Mouse (Mus musculus): ENCODE results near the gene Grip2. TPM values are rescaled to one million over a fixed set of nuclear protein-coding genes. Genes with fewer than 3 reads are reported as not detected.

The Grip2 gene
- total and polyA plus RNA-seq, 3 experiments = 8.5 to 25.2 (median 12.4) TPM

- Histone ChIP-seq H3K79me2 (replicated peaks; ENCODE audit: control insufficient read depth, insufficient read depth, low read length) (no peaks in the 10 kb centered on the region), H3K27ac (peak overlapping the region; percentile 43; the same call in 1 of the 2 replicates), H3K9ac (ENCODE audit: low read depth, low read length) (no peak overlapping the region), H3K4me1 (ENCODE audit: control insufficient read depth, insufficient read depth, low read length) (peaks cover 25% of the 10 kb centered on the region), H3K36me3 (ENCODE audit: control insufficient read depth, insufficient read depth, low read length) (peaks cover 20% of the 10 kb centered on the region), H3K4me3 (no peak overlapping the region), H3K27me3 (ENCODE audit: control insufficient read depth, insufficient read depth, low read length) (no peaks in the 10 kb centered on the region)
- WGBS = 62% methylated on average over 5 of the region's 5 CpGs
- intact Hi-C loops (cut with DNase I) = no loop called here
- TF ChIP-seq CTCF (IDR thresholded peaks at IDR 0.05) (no peak), EP300 (IDR thresholded peaks at IDR 0.05; ENCODE audit: insufficient read depth, low read depth, low read length) (no peak), POLR2A (IDR thresholded peaks at IDR 0.05; ENCODE audit: insufficient read depth, low read depth, low read length) (no peak)
- peak in 1 of 2 experiments; percentile 23 for DNase-seq
These were observed 113.6 kb downstream of the Grip2 start for GRCm38 (mm10) chr6:91713370-91713896.

- Histone ChIP-seq H3K27ac (peak overlapping the region; percentile 43), H3K4me3 (no peak overlapping the region)
- 47% methylated on average over 10 of the region's 10 CpGs for WGBS
These were observed 114.2 kb downstream of the Grip2 start for GRCm38 (mm10) chr6:91712855-91713331.

DNA sequence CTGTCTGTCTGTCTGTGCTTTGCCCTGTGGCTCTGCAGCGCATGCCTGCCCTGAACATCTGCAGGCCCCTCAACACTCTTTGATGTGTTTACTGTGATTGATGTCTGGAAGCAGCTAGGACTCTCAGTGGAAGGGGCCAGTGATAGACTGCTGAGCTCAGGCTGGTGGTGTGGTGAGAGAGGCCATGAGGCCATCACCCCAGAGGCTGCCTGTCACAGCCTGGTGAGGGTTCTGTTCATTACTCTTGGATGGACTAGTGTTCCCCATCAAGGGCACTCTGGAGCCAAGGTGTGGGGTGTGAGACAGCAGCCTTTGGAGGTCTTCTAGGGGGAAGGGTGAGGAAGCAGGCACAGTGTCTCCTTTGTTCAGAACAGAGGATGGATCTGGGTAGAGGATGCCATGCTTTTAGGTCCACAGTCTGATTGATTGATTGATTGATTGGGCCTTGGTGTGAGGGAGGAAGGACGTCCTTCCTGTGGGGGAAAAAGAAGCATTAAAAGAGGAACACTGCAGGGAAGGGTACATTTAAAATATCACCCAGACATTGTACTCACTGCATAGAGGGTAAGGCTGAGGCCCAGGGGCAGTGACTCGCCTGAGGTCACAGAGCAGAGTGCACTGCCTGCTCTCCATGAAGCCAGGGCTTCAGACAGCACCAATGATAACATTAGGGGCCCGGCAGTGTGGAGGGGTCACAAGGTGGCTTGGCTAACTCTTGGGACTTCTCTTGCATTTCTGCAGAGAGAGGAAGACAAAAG is 114.8 kb downstream of the Grip2 start:
- TF ChIP-seq POLR2A (IDR thresholded peaks at IDR 0.05; ENCODE audit: insufficient read depth, low read depth, low read length) = no peak
- no peak for TF ChIP-seq CTCF (IDR thresholded peaks at IDR 0.05)
- TF ChIP-seq EP300 (IDR thresholded peaks at IDR 0.05; ENCODE audit: insufficient read depth, low read depth, low read length) = no peak
- peak overlapping the region; percentile 23 for H3K27ac ChIP-seq
- WGBS = 66% methylated on average over 4 of the region's 4 CpGs
- H3K79me2 ChIP-seq (replicated peaks; ENCODE audit: control insufficient read depth, insufficient read depth, low read length) = no peaks in the 10 kb centered on the region
- H3K36me3 ChIP-seq (ENCODE audit: control insufficient read depth, insufficient read depth, low read length) = peaks cover 19% of the 10 kb centered on the region
- peaks cover 21% of the 10 kb centered on the region for H3K4me1 ChIP-seq (ENCODE audit: control insufficient read depth, insufficient read depth, low read length)
- 0 out of 2 replicates have a peak overlapping the region, but pooled peaks have one; percentile 8 for H3K9ac ChIP-seq (ENCODE audit: low read depth, low read length)
- intact Hi-C loops (cut with DNase I) = no loop called here
- H3K27me3 ChIP-seq (ENCODE audit: control insufficient read depth, insufficient read depth, low read length) = no peaks in the 10 kb centered on the region
- DNase-seq = peak in 1 of 2 experiments; percentile 21
- no peak overlapping the region for H3K4me3 ChIP-seq

More at GRCm38 (mm10) chr6:91712855-91713331, 114.2 kb downstream of the Grip2 start:
- DNase-seq = peak; percentile 62 to 81
- Histone ChIP-seq H3K27me3 (ENCODE audit: control insufficient read depth, insufficient read depth, low read length) (no peaks in the 10 kb centered on the region), H3K4me1 (ENCODE audit: control insufficient read depth, insufficient read depth, low read length) (peaks cover 21% of the 10 kb centered on the region), H3K9ac (ENCODE audit: low read depth, low read length) (no peak overlapping the region), H3K79me2 (replicated peaks; ENCODE audit: control insufficient read depth, insufficient read depth, low read length) (no peaks in the 10 kb centered on the region), H3K36me3 (ENCODE audit: control insufficient read depth, insufficient read depth, low read length) (peaks cover 19% of the 10 kb centered on the region)
- TF ChIP-seq POLR2A (IDR thresholded peaks at IDR 0.05; ENCODE audit: insufficient read depth, low read depth, low read length) = no peak
- no peak for TF ChIP-seq CTCF (IDR thresholded peaks at IDR 0.05)
- TF ChIP-seq EP300 (IDR thresholded peaks at IDR 0.05; ENCODE audit: insufficient read depth, low read depth, low read length) = peak; percentile 41; the same call in 1 of the 2 replicates
- intact Hi-C loops (cut with DNase I) = no loop called here

Other genes starting within 250 kb of the Grip2 start
- gene Slc6a6, start 143.2 kb downstream of the Grip2 start, total RNA-seq (2021) = 10 to 100 TPM; 56.4 to 96.9 TPM
- 86.2 and 118 TPM in 2 replicates for gene Slc6a6, start 143.2 kb downstream of the Grip2 start, polyA plus RNA-seq (2012; rRNA removed)
- gene Ccdc174, start 50.8 kb upstream of the Grip2 start, total RNA-seq (2021) = 10 to 100 TPM in 1 of 2 experiments, 1 to 10 TPM in 1; 9.0 to 10.1 TPM
- 2.8 and 4.1 TPM in 2 replicates for gene Ccdc174, start 50.8 kb upstream of the Grip2 start, polyA plus RNA-seq (2012; rRNA removed)
- under 1 TPM; 0.52 to 0.78 TPM for gene 4930590J08Rik, start 75.6 kb upstream of the Grip2 start, total RNA-seq (2021)
- gene 4930590J08Rik, start 75.6 kb upstream of the Grip2 start, polyA plus RNA-seq (2012; rRNA removed) = 0.43 and 0.94 TPM in 2 replicates
- gene Fgd5, start 151.6 kb upstream of the Grip2 start, total RNA-seq (2021) = 10 to 100 TPM; 21.0 to 21.8 TPM
- gene Fgd5, start 151.6 kb upstream of the Grip2 start, polyA plus RNA-seq (2012; rRNA removed) = 12.7 and 18.4 TPM in 2 replicates